Mouse (Mus musculus) hindbrain, embryonic 11.5 days (tissue): ENCODE data around the gene Slc38a7. TPM values are rescaled to one million over a fixed set of nuclear protein-coding genes. Genes with fewer than 3 reads are reported as not detected.
"Not testable (repeated sequence)": the region's sequence is repeated elsewhere in the genome, so short reads cannot be mapped to it uniquely, and the experiment has no call there.

ENCODE experiments used
- ATAC-seq: fragments of 200-750 bp; cut with Nextera tagmentation; 2 replicates; pipeline ENCODE4 v1.8.0; 2017; ENCODE audit warnings: mild to moderate bottlenecking, moderate TSS enrichment, moderate library complexity; ENCODE audit not compliant: low FRiP score
- DNase-seq: peaks from one replicate; pipeline ENCODE4 v3.0.0-alpha.2; 2015; ENCODE audit warnings: low spot score
- H3K27ac ChIP-seq: fragments of 300-500 bp; sonication (generic); 2 replicates; pipeline ENCODE4 v1.5.1; 2014; ENCODE audit warnings: mild to moderate bottlenecking, low read depth, low read length
- H3K27me3 ChIP-seq: fragments of 300-500 bp; sonication (generic); 2 replicates; pipeline ENCODE4 v1.6.1; 2014; ENCODE audit warnings: mild to moderate bottlenecking, low read length, moderate library complexity, mixed read lengths; ENCODE audit not compliant: control insufficient read depth, insufficient read depth
- H3K36me3 ChIP-seq: fragments of 300-500 bp; sonication (generic); 2 replicates; pipeline ENCODE4 v1.6.1; 2014; ENCODE audit warnings: mild to moderate bottlenecking, low read length, moderate library complexity, mixed read lengths; ENCODE audit not compliant: control insufficient read depth, insufficient read depth
- H3K4me1 ChIP-seq: fragments of 300-500 bp; sonication (generic); replicated peaks from 2 replicates; pipeline ENCODE4 v1.6.1; 2014; ENCODE audit warnings: low read length, mixed read lengths; ENCODE audit not compliant: control insufficient read depth, insufficient read depth
- H3K4me2 ChIP-seq: fragments of 300-500 bp; sonication (generic); replicated peaks from 2 replicates; pipeline ENCODE4 v1.6.1; 2014; ENCODE audit warnings: mild to moderate bottlenecking, low read depth, low read length
- H3K4me3 ChIP-seq: fragments of 300-500 bp; sonication (generic); 2 replicates; pipeline ENCODE4 v1.5.1; 2014; ENCODE audit warnings: low read depth, low read length
- H3K9ac ChIP-seq: fragments of 300-500 bp; sonication (generic); 2 replicates; pipeline ENCODE4 v1.6.1; 2014; ENCODE audit warnings: low read depth, low read length
- H3K9me3 ChIP-seq: fragments of 300-500 bp; sonication (generic); 2 replicates; pipeline ENCODE4 v1.6.1; 2016; ENCODE audit warnings: low read length; ENCODE audit not compliant: control insufficient read depth
- WGBS: fragments of 180-500 bp; shearing (Covaris S2); extraction: QIAGEN DNeasy Blood & Tissue Kit; methylation state at CpG from one replicate; pipeline ENCODE4 v1.1.7; 2014; 5-methylcytosine and 5-hydroxymethylcytosine counted together
- polyA plus RNA-seq: library from polyadenylated mRNA; unstranded; fragments of >200 nt; fragmentation: Nextera tagmentation; extraction: Ambion mirVana; gene quantifications from 2 replicates; pipeline ENCODE4 v1.2.1, GENCODE M21; 2014

The Slc38a7 gene
- polyA plus RNA-seq, 1 experiment from 2014 or later, result 14.3 TPM

GRCm38 (mm10) chr8:95864851-95865250 lies 11.5 kb upstream of the Slc38a7 start:
- not testable (repeated sequence) for H3K27me3 ChIP-seq, H3K4me1 ChIP-seq, ATAC-seq, H3K27ac ChIP-seq, H3K4me2 ChIP-seq, DNase-seq, H3K9ac ChIP-seq, H3K4me3 ChIP-seq, H3K9me3 ChIP-seq
- WGBS, result 95% methylated on average over 17 of the region's 18 CpGs
- H3K36me3 ChIP-seq, result peaks cover 10% of the 10 kb centered on the region; the same call in 1 of the 2 replicates

- 83% methylated on average over 10 of the region's 11 CpGs for WGBS
- ATAC-seq, result not testable (repeated sequence)
Observed at GRCm38 (mm10) chr8:95863761-95864440, 10.6 kb upstream of the Slc38a7 start.

DNA sequence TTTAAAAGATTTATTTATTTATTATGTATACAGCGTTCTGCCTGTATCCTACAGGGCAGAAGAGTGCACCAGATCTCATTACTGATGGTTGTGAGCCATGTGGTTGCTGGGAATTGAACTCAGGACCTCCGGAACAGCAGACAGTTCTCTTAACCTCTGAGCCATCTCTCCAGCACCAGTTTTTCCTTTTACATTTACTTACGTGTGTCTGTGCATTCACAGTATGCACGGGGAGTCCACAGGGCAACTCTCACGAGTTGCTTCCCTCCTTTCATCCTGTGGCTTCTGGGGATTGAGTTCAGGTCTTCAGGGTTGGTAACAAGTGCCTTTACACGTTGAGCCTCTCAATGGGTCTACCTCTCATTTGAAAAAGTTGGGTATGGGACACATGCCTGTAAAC lies 835 bp upstream of the Slc38a7 start:
- no peak for ATAC-seq
- Histone ChIP-seq H3K9me3 (no peaks in the 10 kb centered on the region), H3K4me3 (no peak overlapping the region), H3K27me3 (no peaks in the 10 kb centered on the region), H3K4me1 (no peaks in the 10 kb centered on the region; the same call in 1 of the 2 replicates), H3K4me2 (no peak overlapping the region), H3K36me3 (no peaks in the 10 kb centered on the region), H3K27ac (no peak overlapping the region), H3K9ac (no peak overlapping the region)
- DNase-seq, result no peak
- whole genome bisulfite sequencing, result 87% methylated on average over 6 of the region's 6 CpGs

More at GRCm38 (mm10) chr8:95863761-95864440, 10.6 kb upstream of the Slc38a7 start:
- not testable (repeated sequence) for DNase-seq, H3K9me3 ChIP-seq, H3K4me3 ChIP-seq, H3K4me1 ChIP-seq, H3K27ac ChIP-seq, H3K9ac ChIP-seq, H3K27me3 ChIP-seq, H3K4me2 ChIP-seq
- H3K36me3 ChIP-seq, result peaks cover 10% of the 10 kb centered on the region; the same call in 1 of the 2 replicates

DNA sequence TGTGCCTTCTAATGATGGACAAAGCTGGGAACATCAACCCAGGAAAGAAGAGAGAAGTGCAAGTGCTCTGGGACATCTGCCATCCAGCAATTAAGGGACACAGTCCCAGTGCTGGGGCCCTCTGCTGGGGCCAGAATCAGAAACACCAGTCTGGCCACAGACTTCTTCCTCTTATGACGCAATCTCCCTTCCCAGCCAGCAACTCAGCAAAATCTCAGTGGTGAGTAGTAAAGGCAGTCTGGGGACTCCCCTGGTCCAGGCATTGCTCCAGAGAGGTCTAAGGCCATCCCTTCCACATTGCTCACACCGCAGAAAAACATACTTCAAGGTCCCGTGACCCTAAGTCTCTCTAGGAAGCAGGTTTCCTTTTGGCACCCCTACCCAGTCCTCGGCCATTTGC lies 1.0 kb downstream of the Slc38a7 start:
- no peak overlapping the region; the same call in 1 of the 2 replicates for H3K4me3 ChIP-seq
- no peaks in the 10 kb centered on the region for H3K9me3 ChIP-seq
- H3K4me1 ChIP-seq, result no peaks in the 10 kb centered on the region; the same call in 1 of the 2 replicates
- no peak for DNase-seq
- no peak overlapping the region; the same call in 1 of the 2 replicates for H3K9ac ChIP-seq
- WGBS, result 66% methylated on average over 4 of the region's 4 CpGs
- no peak for ATAC-seq
- H3K27ac ChIP-seq, result no peak overlapping the region
- H3K36me3 ChIP-seq, result 0 out of 2 replicates have a peak, but pooled peaks cover 2% of the 10 kb centered on the region
- H3K27me3 ChIP-seq, result no peaks in the 10 kb centered on the region
- H3K4me2 ChIP-seq, result peak overlapping the region; percentile 81

DNA sequence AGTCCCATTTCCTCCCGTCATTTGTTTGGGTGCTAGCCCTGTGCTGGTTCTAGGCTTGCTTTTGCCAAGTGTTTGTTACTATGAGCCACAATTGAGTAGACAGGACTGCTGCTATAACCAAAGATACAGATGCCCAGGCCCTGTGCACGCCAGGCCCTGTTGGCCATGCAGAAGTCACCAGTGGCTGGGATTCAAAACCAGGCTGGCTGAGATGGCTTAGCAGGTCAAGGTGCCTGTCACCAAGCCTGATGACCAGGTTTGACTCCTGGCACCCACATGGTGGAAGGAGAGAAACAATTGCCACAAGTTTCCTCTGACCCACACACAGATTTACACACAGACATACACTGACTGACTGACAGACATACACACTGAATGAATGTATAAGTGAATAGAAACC lies 3.0 kb downstream of the Slc38a7 start:
- no peak overlapping the region for H3K27ac ChIP-seq
- 90% methylated on average over 2 of the region's 2 CpGs for WGBS
- H3K4me3 ChIP-seq, result no peak overlapping the region
- no peaks in the 10 kb centered on the region for H3K27me3 ChIP-seq
- H3K9ac ChIP-seq, result no peak overlapping the region
- DNase-seq (no peak), ATAC-seq (no peak)
- no peaks in the 10 kb centered on the region for H3K9me3 ChIP-seq
- no peaks in the 10 kb centered on the region; the same call in 1 of the 2 replicates for H3K4me1 ChIP-seq
- 0 out of 2 replicates have a peak, but pooled peaks cover 2% of the 10 kb centered on the region for H3K36me3 ChIP-seq
- no peak overlapping the region for H3K4me2 ChIP-seq

GRCm38 (mm10) chr8:95848734-95849464 lies 4.4 kb downstream of the Slc38a7 start:
- DNase-seq, result no peak
- 0 out of 2 replicates have a peak, but pooled peaks cover 2% of the 10 kb centered on the region for H3K36me3 ChIP-seq
- H3K4me2 ChIP-seq, result no peak overlapping the region
- 91% methylated on average over 19 of the region's 19 CpGs for WGBS
- H3K4me3 ChIP-seq, result no peak overlapping the region
- H3K9ac ChIP-seq, result no peak overlapping the region
- no peak for ATAC-seq
- no peaks in the 10 kb centered on the region for H3K9me3 ChIP-seq
- H3K4me1 ChIP-seq, result no peaks in the 10 kb centered on the region; the same call in 1 of the 2 replicates
- no peak overlapping the region for H3K27ac ChIP-seq
- no peaks in the 10 kb centered on the region for H3K27me3 ChIP-seq

DNA sequence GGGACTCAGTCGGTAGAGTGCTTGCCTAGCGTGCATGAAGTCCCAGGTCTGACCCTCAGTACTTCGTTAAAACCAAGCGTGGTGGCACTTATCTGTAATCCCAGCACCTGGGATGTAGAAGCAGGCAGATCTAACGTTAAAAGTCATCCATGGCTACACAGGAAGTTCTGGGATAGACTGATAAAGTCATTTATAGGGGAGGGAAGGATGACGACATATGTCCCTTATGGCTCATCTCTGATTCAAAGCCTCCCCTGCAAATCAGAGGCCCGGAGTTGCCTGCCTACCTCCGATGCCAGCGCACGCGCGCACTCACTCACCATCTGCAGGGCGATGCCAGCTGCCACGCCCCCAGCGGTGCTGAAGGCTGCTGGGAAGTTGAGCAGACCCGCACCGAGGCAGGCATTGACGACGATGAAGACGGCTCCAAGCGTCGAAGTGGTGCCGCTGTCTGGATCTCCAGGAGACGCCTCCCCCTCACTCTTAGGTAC lies 5.2 kb downstream of the Slc38a7 start:
- no peak overlapping the region for H3K4me3 ChIP-seq
- no peak overlapping the region for H3K27ac ChIP-seq
- H3K27me3 ChIP-seq, result no peaks in the 10 kb centered on the region
- H3K9ac ChIP-seq, result no peak overlapping the region
- ATAC-seq (no peak), DNase-seq (no peak)
- WGBS, result 84% methylated on average over 24 of the region's 24 CpGs
- no peak overlapping the region for H3K4me2 ChIP-seq
- H3K9me3 ChIP-seq, result no peaks in the 10 kb centered on the region
- H3K36me3 ChIP-seq, result 0 out of 2 replicates have a peak, but pooled peaks cover 2% of the 10 kb centered on the region
- no peaks in the 10 kb centered on the region; the same call in 1 of the 2 replicates for H3K4me1 ChIP-seq

GRCm38 (mm10) chr8:95845026-95845425 lies 8.3 kb downstream of the Slc38a7 start:
- Histone ChIP-seq H3K27ac (no peak overlapping the region), H3K9ac (no peak overlapping the region), H3K4me3 (no peak overlapping the region), H3K4me2 (no peak overlapping the region), H3K27me3 (no peaks in the 10 kb centered on the region), H3K4me1 (no peaks in the 10 kb centered on the region), H3K9me3 (no peaks in the 10 kb centered on the region), H3K36me3 (0 out of 2 replicates have a peak, but pooled peaks cover 2% of the 10 kb centered on the region)
- no peak for ATAC-seq
- DNase-seq, result no peak
- 94% methylated on average over 7 of the region's 7 CpGs for WGBS
